Mouse (Mus musculus): ENCODE results near the gene Adamts12.

GRCm38 (mm10) chr15:11192762-11193161 is 128.2 kb downstream of the Adamts12 start:
- TF ChIP-seq CTCF (IDR thresholded peaks at IDR 0.05; ENCODE audit: borderline replicate concordance, extremely low read depth, insufficient read depth, insufficient read length) (no peak), POLR2A (IDR thresholded peaks at IDR 0.05; ENCODE audit: borderline replicate concordance, extremely low read depth, insufficient read depth, insufficient read length, poor library complexity, severe bottlenecking) (no peak)

All from brain, embryonic 14.5 days (tissue).